22 mouse cellular contexts compared by ENCODE assay signal in genomic region chr5:130875391-130875790, GRCm38 (mm10).
"Had no signal": no experiment of that assay in that cellular context is flagged by ENCODE, and none has a peak within 500 bp of the region (broad histone marks: within the 10 kb centered on the region; RNA-seq: fewer than 3 reads in every experiment).

No protein-coding gene starts in this region.

- H3K4me1 ChIP-seq: kidney, embryonic 15.5 days; limb, embryonic 12.5 days; limb, embryonic 15.5 days; midbrain, embryonic 12.5 days; midbrain, embryonic 15.5 days; neural tube, embryonic 13.5 days had no signal

- H3K4me3 ChIP-seq: kidney, embryonic 15.5 days; limb, embryonic 12.5 days; limb, embryonic 15.5 days; midbrain, embryonic 12.5 days; midbrain, embryonic 15.5 days; myocyte; neural tube, embryonic 13.5 days had no signal

- H3K27me3 ChIP-seq: kidney, embryonic 15.5 days; limb, embryonic 12.5 days; limb, embryonic 15.5 days; midbrain, embryonic 12.5 days; midbrain, embryonic 15.5 days; neural tube, embryonic 13.5 days had no signal

- DNase-seq: kidney, adult 2 months; kidney, postnatal 10 days; kidney, postnatal 36 days; layer of hippocampus, postnatal 36 days; left cerebral cortex, postnatal 4 days; liver, postnatal 0 days; lung, embryonic 14.5 days; retina, postnatal 1 day; right cerebral cortex, postnatal 25 days; spleen, adult 18-20 months; thymus, adult 18-20 months; thymus, postnatal 36 days had no signal

- H3K27ac ChIP-seq: kidney, embryonic 15.5 days; limb, embryonic 12.5 days; limb, embryonic 15.5 days; liver, embryonic 14.5 days; macrophage; midbrain, embryonic 12.5 days; midbrain, embryonic 15.5 days; neural tube, embryonic 13.5 days had no signal

- ATAC-seq: liver, postnatal 0 days; lung, postnatal 0 days; midbrain, embryonic 15.5 days had no signal
